In the genomic region with DNA sequence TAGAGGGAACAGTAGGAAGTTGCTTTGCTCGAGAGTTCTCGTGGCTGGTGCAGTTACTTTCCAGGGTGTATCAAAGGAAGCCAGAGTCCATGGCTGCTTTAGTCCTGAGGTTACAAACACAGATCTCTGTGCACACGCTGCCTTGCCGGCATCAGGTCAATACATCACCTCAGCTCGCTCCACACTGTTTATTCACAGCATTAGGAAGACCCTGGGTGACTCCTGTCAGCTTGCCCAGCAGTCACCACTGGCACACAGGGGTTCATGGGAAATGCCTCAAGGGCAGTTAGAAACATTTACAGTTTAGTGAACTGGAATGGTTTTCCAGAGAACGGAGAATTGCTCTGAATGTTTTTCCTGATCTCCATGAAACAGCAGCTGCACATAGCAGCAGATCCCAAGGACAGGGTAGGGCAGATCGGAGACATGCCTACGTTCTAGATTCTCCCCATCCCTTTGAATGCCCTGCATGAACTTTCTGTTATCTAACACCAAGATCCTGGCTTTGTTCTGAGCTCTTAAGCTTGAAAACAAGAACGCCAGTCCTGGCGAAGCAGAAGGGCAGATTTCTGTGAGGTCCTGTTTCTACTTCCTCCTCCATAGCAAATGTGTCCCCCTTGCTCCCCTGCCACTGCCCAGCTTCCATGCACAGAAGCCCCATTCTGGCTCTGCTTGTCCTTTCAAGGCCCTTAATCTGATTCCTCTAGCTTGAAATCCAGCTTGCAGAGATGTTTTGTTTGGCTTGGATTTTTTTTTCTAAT, we compare ENCODE assay signal across 12 mouse cellular contexts.
DNase-seq lines count a peak whose midpoint lies in the region; ATAC-seq and TF ChIP-seq lines count a peak whose summit lies in the region.
"Had no signal": no experiment of that assay in that cellular context is flagged by ENCODE, and none has a peak within 500 bp of the region (broad histone marks: within the 10 kb centered on the region; RNA-seq: fewer than 3 reads in every experiment).

No protein-coding gene starts in this region.

- no peak for ATAC-seq in lung, embryonic 14.5 days (ENCODE audit: insufficient read depth)
- peak; percentile 46; the same call in 1 of the 2 replicates for ATAC-seq in kidney, embryonic 14.5 days (ENCODE audit: low FRiP score, low TSS enrichment)
- ATAC-seq in erythroblast, adult 5-6 weeks (replicated peaks; ENCODE audit: low FRiP score, poor library complexity, severe bottlenecking), result no peak
- ATAC-seq: intestine, postnatal 0 days; liver, embryonic 12.5 days had no signal

- peak; percentile 7 for DNase-seq in cerebellum, adult 8-10 months
- DNase-seq in cerebellum, adult 11-12 months, result no peak
- DNase-seq in lung, embryonic 14.5 days, result peak; percentile 8
- no peak for DNase-seq in lung, adult 2 months
- DNase-seq in retina, adult 2 months (ENCODE audit: low read depth, low spot score), result peak; percentile 16
- no peak for DNase-seq in frontal cortex, adult 2 months (ENCODE audit: extremely low spot score in 1 of 2, low spot score in 1 of 2)

- H3K9me3 ChIP-seq in lung, embryonic 14.5 days (ENCODE audit: low read depth, low read length), result no peaks in the 10 kb centered on the region
- no peaks in the 10 kb centered on the region for H3K9me3 ChIP-seq in kidney, embryonic 14.5 days (ENCODE audit: control insufficient read depth, low read length)
- H3K9me3 ChIP-seq: liver, embryonic 12.5 days; midbrain, embryonic 10.5 days; neural tube, embryonic 15.5 days had no signal

- H3K4me1 ChIP-seq in lung, embryonic 14.5 days (ENCODE audit: insufficient read depth), result peaks cover 8% of the 10 kb centered on the region; the same call in 1 of the 2 replicates
- H3K4me1 ChIP-seq in lung, adult 2 months (ENCODE audit: control insufficient read depth, insufficient read depth, low read length), result peaks cover 8% of the 10 kb centered on the region
- no peaks in the 10 kb centered on the region for H3K4me1 ChIP-seq in kidney, embryonic 14.5 days (ENCODE audit: control insufficient read depth, insufficient read depth, low read length)
- H3K4me1 ChIP-seq: liver, embryonic 12.5 days; midbrain, embryonic 10.5 days; neural tube, embryonic 15.5 days had no signal

- H3K4me2 ChIP-seq in lung, embryonic 14.5 days, result no peak overlapping the region
- no peak overlapping the region for H3K4me2 ChIP-seq in kidney, embryonic 14.5 days (replicated peaks; ENCODE audit: low read depth, low read length)
- H3K4me2 ChIP-seq: liver, embryonic 12.5 days; neural tube, embryonic 15.5 days had no signal

- no peak overlapping the region for H3K4me3 ChIP-seq in lung, embryonic 14.5 days (ENCODE audit: low read depth, low read length)
- H3K4me3 ChIP-seq in lung, adult 2 months (replicated peaks; ENCODE audit: extremely low read depth, low read depth, low read length), result no peak overlapping the region
- H3K4me3 ChIP-seq in kidney, embryonic 14.5 days (ENCODE audit: low read length), result no peak overlapping the region
- H3K4me3 ChIP-seq: liver, embryonic 12.5 days; midbrain, embryonic 10.5 days; neural tube, embryonic 15.5 days had no signal

- no peaks in the 10 kb centered on the region for H3K36me3 ChIP-seq in lung, embryonic 14.5 days (ENCODE audit: insufficient read depth)
- H3K36me3 ChIP-seq in kidney, embryonic 14.5 days (ENCODE audit: control insufficient read depth, insufficient read depth, low read length), result no peaks in the 10 kb centered on the region
- H3K36me3 ChIP-seq: liver, embryonic 12.5 days; midbrain, embryonic 10.5 days; neural tube, embryonic 15.5 days had no signal

- no peak overlapping the region for H3K27ac ChIP-seq in lung, embryonic 14.5 days (ENCODE audit: low read depth)
- H3K27ac ChIP-seq in kidney, embryonic 14.5 days (ENCODE audit: low read depth, low read length), result peak overlapping the region; percentile 3; the same call in 1 of the 2 replicates
- H3K27ac ChIP-seq: liver, embryonic 12.5 days; midbrain, embryonic 10.5 days; neural tube, embryonic 15.5 days had no signal

- 37% methylated on average over 10 of the region's 10 CpGs for WGBS in lung, embryonic 14.5 days
- WGBS in lung, adult 2 months, result 23% methylated on average over 10 of the region's 10 CpGs
- 41% methylated on average over 10 of the region's 10 CpGs for WGBS in kidney, embryonic 14.5 days

- H3K27me3 ChIP-seq in lung, embryonic 14.5 days (ENCODE audit: insufficient read depth, low read length), result no peaks in the 10 kb centered on the region
- no peaks in the 10 kb centered on the region for H3K27me3 ChIP-seq in kidney, embryonic 14.5 days (ENCODE audit: control insufficient read depth, insufficient read depth, low read length)
- H3K27me3 ChIP-seq: liver, embryonic 12.5 days; neural tube, embryonic 15.5 days had no signal

- no peak for TF ChIP-seq CTCF in lung, embryonic 14.5 days (IDR thresholded peaks at IDR 0.05; ENCODE audit: low read depth)
- TF ChIP-seq CTCF in lung, adult 2 months (IDR thresholded peaks at IDR 0.05; ENCODE audit: insufficient read depth, low read length), result no peak

- no peak overlapping the region for H3K9ac ChIP-seq in lung, embryonic 14.5 days
- no peak overlapping the region for H3K9ac ChIP-seq in kidney, embryonic 14.5 days (ENCODE audit: low read depth, low read length)
- H3K9ac ChIP-seq: liver, embryonic 12.5 days; neural tube, embryonic 15.5 days had no signal

- no peak for TF ChIP-seq POLR2A in lung, adult 2 months (IDR thresholded peaks at IDR 0.05; ENCODE audit: borderline replicate concordance, extremely low read depth, low read depth, low read length)

Comparison
In these comparisons a context has a peak if more than half of its experiments do, and no peak if none do; other contexts are left out.
1. DNase-seq: peak in cerebellum, adult 8-10 months (single experiment), lung, embryonic 14.5 days (single experiment) and retina, adult 2 months (single experiment); none in cerebellum, adult 11-12 months (single experiment), lung, adult 2 months (single experiment) and frontal cortex, adult 2 months (0 of 2).